1 mouse cellular context compared by ENCODE assay signal in genomic region chr7:29942740-29943139, GRCm38 (mm10).
TF ChIP-seq lines count a peak whose summit lies in the region.

No protein-coding gene starts in this region.

TF ChIP-seq in ES-E14, 5 proteins besides CTCF, POLR2A, EP300 and RAD21 (continued from another document):
- no peak for TF ChIP-seq MAFK (IDR thresholded peaks at IDR 0.05; ENCODE audit: insufficient read depth, low read depth, low read length)
- 0 out of 2 replicates have a peak, but pooled peaks have one; percentile 51 for TF ChIP-seq HCFC1 (IDR thresholded peaks at IDR 0.05; ENCODE audit: borderline replicate concordance, insufficient read depth, low read length)
- TF ChIP-seq CHD2 (IDR thresholded peaks at IDR 0.05; ENCODE audit: low read depth, low read length), result no peak
